Mouse (Mus musculus) kidney, adult 2 months (tissue): ENCODE data around the gene Lrrc9. TPM values are rescaled to one million over a fixed set of nuclear protein-coding genes. Genes with fewer than 3 reads are reported as not detected.

Experiments used
- DNase-seq: peaks from one replicate; pipeline ENCODE4 v3.0.0; 2021
- H3K27ac ChIP-seq: fragments of 200-500 bp; 2 replicates; pipeline ENCODE4 v1.5.1; 2012; ENCODE audit warnings: low read depth, low read length, control low read depth, inconsistent platforms; ENCODE audit not compliant: insufficient read depth
- H3K27me3 ChIP-seq: fragments of 200-500 bp; replicated peaks from 2 replicates; pipeline ENCODE4 v1.6.1; 2012; ENCODE audit warnings: mild to moderate bottlenecking, moderate library complexity, low read length, inconsistent platforms; ENCODE audit not compliant: control insufficient read depth, insufficient read depth
- H3K36me3 ChIP-seq: fragments of 200-500 bp; 2 replicates; pipeline ENCODE4 v1.6.1; 2012; ENCODE audit warnings: mild to moderate bottlenecking, moderate library complexity, low read length, inconsistent platforms; ENCODE audit not compliant: control insufficient read depth, insufficient read depth
- H3K4me1 ChIP-seq: fragments of 200-500 bp; 2 replicates; pipeline ENCODE4 v1.6.1; 2011; ENCODE audit warnings: low read length; ENCODE audit not compliant: control insufficient read depth, insufficient read depth
- H3K4me3 ChIP-seq: fragments of 200-500 bp; 2 replicates; pipeline ENCODE4 v1.5.1; 2011; ENCODE audit warnings: mild to moderate bottlenecking, low read depth, low read length, control low read depth; ENCODE audit not compliant: insufficient read depth
- CTCF ChIP-seq: fragments of 200-500 bp; conservative IDR thresholded peaks from 2 replicates; pipeline ENCODE4 v1.5.1; 2011; ENCODE audit warnings: low read depth, mild to moderate bottlenecking, control low read depth, low read length, moderate library complexity, mixed read lengths; ENCODE audit not compliant: insufficient read depth, insufficient read length
- POLR2A ChIP-seq: fragments of 200-500 bp; IDR thresholded peaks from one replicate; pipeline ENCODE4 v1.6.1; 2011; ENCODE audit warnings: low read depth, low read length, control low read depth
- WGBS: fragments of 180-500 bp; shearing (Covaris S2); methylation state at CpG from one replicate; pipeline ENCODE4 v1.1.7; 2018; 5-methylcytosine and 5-hydroxymethylcytosine counted together
- polyA plus RNA-seq: library from polyadenylated mRNA; depleted of rRNA; stranded (reverse); fragments of >200 nt; gene quantifications from 2 replicates; pipeline ENCODE4 v1.2.3, GENCODE M21; 2012; rRNA removed

Lrrc9 gene
- polyA plus RNA-seq, 1 experiment, result not detected

DNA sequence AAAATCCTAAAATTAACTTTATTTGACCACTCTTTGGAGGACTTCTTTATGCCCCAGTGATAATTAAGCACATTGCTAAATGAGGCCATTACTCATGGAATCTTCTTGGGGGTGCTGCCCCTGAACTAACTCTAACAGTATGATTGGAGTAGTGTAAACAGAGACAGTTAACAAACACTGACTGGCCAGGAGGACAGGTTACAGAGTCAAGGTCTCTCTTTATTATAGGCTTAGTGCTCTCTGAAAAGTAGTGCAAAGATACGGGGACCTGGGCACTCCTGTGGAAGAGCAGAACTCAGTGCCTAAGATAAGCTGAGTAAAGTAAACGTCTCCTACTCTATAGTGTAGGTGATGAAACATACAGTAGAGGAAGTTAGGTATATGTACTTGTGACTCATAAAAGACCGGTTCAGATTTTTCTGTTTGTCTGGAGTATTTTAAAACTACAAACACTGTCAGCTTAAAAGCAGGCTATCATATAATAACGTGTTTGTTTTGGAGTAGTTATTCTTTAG lies 122.7 kb downstream of the Lrrc9 start:
- Histone ChIP-seq H3K4me3 (no peak overlapping the region), H3K27ac (no peak overlapping the region), H3K27me3 (no peaks in the 10 kb centered on the region), H3K36me3 (no peaks in the 10 kb centered on the region; the same call in 1 of the 2 replicates), H3K4me1 (no peaks in the 10 kb centered on the region)
- 88% methylated on average over 4 of the region's 4 CpGs for WGBS
- TF ChIP-seq POLR2A (no peak), CTCF (no peak)
- no peak for DNase-seq

Other genes starting within 250 kb of the Lrrc9 start
- gene Rtn1, start 32.8 kb upstream of the Lrrc9 start, polyA plus RNA-seq, result 3.0 and 5.6 TPM in 2 replicates
- 3.2 and 3.4 TPM in 2 replicates for gene Pcnx4, start 94.5 kb downstream of the Lrrc9 start, polyA plus RNA-seq
- gene Gm4756, start 207.8 kb downstream of the Lrrc9 start, polyA plus RNA-seq, result 0.77 and 0.81 TPM in 2 replicates
- 31.0 and 42.3 TPM in 2 replicates for gene Dhrs7, start 223.0 kb downstream of the Lrrc9 start, polyA plus RNA-seq